Mouse (Mus musculus) forelimb bud, embryonic 11.5 days (tissue): Measurements from ENCODE around the gene Chpf2.

Experiments
- DNase-seq: peaks from one replicate; pipeline ENCODE4 v3.0.0-alpha.2; 2012; ENCODE audit warnings: low read depth, low spot score

The Chpf2 gene

DNA sequence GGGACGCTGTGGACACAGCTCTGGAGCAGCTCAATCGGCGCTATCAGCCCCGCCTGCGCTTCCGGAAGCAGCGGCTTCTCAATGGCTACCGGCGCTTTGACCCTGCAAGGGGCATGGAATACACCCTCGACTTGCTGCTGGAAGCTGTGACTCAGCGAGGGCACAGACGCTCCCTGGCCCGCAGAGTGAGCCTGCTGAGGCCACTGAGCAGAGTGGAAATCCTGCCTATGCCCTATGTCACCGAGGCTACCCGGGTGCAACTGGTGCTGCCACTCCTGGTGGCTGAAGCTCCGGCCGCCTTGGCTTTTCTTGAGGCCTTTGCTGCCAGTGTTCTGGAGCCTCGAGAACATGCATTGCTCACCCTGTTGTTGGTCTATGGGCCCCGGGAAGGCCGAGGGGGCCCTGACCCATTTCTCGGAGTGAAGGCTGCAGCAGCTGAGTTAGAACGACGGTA, 4.8 kb downstream of the Chpf2 start:
- no peak for DNase-seq

DNA sequence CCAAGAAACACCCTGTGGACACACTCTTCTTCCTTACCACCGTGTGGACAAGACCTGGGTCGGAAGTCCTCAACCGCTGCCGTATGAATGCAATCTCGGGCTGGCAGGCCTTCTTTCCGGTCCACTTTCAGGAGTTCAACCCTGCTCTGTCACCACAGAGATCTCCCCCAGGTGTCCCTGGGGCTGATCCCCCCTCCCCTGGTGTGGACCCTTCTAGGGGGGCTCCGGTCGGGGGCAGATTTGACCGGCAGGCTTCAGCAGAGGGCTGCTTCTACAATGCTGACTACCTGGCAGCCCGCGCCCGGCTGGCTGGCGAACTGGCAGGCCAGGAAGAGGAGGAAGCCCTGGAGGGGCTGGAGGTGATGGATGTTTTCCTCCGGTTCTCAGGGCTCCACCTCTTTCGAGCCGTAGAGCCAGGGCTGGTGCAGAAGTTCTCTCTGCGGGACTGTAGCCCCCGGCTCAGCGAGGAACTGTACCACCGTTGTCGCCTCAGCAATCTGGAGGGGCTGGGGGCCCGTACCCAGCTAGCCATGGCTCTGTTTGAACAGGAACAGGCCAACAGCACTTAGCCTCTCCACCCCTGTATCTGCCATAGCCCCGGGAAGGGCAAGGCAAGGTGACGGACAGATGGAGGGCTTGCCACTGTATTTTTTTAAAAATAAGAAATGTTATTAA, 5.4 kb downstream of the Chpf2 start:
- no peak for DNase-seq

DNA sequence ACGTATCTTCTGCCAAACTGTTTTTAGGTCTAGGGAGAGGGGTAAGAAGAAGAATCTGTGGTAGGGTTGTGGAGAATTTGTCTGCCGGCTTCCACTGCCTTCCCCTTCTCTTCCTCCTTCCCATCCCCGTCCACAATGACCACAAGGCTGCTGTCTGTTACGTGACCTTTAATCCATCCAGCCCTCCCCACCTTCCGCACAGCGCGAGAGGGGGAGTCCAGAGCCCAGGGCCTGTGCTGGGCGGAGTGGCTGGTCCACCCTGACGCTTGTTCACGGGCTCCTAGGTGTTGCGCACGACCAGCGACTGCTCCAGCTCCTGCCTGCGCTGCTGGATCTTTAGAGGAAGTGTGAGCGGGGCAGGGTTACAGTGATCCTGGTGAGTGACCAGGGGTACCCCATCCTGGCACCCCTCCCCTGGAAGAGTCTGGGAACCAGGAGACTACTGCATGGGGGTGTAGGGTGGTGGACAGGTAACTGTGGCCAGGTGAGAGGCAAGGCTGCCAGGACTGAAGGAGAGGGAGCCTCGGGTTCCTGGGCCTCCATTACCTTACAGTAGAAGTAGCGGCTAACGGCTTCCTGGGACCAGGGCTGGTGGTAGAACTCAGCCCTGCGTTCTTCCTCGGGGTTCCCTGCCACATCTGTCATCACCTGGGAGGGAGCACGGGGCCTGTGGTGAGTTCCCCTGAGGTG, 6.1 kb downstream of the Chpf2 start:
- no peak for DNase-seq

DNA sequence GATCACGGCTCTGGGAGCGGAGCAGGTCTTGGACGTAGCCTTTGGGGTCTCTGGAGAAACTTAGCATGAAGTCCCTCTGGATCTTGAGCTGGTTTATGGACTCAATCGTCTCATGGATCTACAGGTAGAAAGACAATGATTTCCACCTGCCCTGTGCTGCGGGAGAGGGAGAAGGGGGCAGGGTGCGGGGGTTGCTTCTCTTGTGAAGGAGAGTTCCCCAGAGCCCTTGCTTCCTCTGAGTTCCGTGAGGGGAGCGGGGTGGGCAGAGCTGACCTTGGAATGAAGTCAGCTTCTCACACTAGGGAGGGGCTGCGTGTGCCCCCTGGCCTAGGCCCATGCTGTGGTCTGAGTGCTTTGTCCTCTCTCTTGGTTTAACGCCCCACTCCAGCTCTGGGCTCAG, 6.7 kb downstream of the Chpf2 start:
- no peak for DNase-seq

DNA sequence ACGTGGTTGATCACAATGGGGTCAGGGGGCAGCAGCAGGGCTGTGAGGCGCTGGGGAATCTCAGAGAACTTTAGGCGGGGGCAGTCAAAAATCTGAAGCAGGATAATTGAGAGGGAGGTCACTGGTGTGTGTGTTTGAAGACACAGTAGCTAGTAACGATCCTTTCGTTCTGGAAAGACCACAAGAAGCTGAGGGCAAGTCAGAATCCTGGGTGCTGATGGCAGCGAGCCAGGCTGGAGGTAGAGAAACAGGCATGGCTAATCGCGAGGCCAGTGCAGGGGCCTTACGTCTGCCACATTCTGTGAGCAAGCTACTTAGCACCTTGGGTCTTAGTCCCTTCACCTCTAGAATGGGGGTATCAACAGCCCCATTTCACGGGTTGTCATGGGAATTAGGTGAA, 7.4 kb downstream of the Chpf2 start:
- DNase-seq: no peak

DNA sequence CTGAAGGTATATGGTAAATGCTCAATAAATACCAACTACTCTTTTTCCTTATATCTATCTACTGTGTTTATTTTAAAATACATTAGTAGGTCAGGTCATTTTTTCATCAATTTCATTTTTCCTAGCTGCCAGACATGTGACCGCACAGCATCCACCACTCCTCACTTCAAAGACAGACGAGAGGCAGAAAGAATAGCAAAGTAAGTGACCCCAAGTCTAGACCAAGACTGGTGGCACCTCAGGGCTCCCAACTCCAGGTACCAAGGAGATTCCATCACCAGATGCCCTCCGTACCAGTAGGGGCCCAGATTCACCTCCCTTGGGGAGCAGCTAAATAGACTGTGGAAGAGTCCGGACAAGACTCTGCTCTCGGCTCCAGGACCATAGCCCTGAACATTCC, 7.8 kb downstream of the Chpf2 start:
- DNase-seq: no peak

DNA sequence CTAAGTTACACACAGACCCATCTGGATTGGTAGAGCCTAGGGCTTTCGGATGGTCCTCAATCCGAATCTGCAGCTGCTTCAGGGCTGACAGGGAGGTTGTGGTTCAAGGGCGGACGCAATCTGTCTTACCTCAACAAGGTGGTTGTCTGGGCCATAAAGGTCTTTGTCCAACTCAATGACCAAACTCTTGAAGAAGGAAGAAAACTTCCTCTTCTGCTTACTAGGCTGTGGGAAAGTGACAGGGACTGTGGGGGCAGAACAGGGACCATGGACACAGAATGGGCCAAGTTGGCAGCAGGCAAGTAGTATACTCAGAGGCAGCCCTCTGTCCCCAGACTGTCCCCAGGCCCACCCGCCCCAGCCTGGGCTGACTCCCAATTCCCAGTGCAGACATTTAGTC, 8.7 kb downstream of the Chpf2 start:
- no peak for DNase-seq

DNA sequence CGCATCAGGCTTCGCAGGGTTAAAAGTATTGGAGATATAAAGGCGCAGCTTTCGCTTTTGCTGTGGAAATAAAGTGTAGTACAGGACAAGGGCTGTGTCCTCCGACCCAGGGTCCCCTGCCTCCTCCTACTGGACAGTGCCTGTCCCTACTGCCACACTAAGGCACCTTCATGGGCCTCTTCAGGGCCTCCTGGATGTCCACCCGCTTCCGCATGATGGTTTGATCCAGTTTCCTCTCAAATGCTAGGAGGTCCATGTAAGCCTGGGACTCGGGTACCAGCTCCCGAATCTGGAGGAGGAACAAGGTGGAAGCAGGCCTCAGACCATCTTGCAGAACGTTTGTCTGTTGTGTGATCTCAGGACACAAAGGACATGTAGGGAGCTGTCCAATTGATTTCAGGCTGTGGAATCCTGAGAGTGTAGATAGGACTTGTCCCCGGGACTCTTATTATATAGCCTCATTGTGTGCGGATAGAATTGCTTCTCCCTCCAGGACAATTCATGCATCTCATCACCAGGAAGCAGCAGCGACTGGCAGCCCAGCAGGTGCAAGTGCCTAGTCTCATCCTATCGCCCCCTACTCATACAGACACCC, 9.3 kb downstream of the Chpf2 start:
- no peak for DNase-seq

DNA sequence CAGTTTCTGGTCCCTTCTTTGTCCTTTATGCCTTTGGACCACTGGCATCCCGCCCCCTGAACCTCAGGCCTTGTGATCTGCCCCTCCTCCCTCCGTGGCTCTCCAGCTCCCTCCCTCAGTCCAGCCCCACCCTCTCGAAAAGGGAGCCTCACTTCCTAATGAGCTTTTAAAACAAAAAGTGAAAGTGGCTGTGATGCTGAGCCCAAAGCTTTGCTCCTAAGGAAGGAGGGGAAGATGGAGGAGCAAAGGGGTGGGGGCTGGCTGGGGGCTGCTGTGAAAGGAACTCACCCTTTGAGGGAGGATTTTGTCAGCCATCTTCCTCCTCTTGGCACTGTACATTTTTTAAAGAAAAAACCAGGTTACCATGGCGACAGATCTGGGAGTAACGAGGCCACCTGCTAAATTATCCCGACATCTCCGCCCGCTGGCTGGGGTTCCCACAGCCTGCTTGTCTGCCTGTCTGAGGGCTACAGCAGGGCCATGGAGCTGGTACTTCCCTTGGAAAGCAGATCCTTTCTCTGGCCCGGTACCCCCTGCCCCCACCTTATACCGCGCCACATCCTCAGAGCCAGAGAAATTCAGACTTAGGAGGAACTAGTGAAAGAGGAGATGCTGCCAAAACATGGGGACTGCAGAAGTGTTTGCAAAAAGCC, 10.1 kb downstream of the Chpf2 start:
- no peak for DNase-seq

DNA sequence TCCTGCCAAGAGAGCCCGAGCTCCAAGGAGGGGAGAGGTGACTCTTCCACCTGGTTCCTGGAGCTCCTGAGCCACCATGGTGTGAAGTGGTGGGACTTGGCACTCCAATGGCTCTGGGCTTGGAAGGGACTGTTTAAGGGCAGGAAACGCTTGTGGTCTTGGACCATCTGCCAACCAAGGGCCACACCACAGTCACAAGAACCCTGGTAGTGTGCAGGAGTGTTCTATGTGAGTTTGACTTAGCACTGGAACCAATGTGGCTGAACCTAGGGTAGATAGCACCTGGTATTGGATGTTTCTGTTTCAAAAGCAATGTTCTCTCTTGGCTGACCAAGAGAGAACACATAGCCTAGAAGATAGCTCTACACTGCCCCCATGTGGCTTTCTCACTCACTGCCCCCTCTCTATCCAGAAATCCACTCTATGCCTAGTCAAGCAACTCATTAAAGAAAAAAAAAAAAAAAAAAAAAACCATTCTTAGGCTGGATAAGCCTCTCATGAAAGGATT, 10.7 kb downstream of the Chpf2 start:
- DNase-seq: peak; percentile 84

DNA sequence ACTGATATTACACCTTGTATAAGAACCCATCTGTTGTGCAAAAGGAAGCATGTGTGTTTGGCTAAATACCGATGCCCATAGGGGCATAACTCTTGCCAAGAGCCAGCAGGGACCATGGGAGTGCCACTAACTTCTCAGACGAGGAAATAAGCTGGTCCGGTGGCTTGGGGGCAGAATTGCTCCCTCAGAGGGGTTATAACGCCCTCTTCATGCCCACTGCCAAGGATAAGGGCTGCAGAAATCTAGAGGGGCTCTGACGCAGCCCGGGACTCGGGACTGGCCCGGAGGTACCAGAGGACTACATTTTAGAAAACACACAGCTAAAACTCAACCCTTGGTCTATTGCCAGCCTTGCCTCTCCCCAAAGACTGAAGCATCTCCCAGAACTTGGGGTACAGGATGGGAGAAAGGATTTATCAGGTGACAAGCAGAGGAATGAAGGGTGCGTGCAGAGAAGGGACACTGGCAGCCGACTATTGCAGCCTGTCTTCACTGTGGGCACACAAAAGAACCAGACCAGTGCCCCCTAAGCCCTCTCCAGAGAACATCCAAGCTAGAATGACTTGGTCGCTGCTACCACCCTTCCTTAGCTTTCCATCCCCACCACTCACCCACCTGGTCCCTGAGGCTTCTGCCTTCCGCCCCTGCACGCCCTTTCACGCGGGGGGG, 11.5 kb downstream of the Chpf2 start:
- no peak for DNase-seq

DNA sequence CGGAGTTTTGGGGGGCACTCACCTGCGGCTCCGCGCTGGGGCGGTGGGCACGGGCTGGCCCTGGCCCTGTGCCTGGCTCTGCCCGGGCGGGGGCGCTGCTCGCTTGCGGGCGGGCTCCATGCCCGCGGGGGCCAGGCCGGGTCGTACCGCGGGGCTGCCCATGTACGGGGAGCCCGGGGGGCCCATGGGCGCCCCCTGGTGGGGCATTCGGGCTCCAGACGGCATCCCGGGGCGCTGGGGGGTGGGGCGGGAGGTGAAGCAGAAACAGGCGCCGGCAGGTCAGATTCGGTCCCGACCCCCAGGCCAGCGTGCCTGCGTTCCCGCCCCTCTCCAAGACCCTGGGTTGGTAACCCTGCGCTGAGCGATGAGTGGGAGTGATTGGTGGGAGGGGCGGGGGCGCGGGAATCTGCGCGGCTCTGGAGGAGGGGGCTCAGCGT, 12.0 kb downstream of the Chpf2 start:
- peak; percentile 55 for DNase-seq

DNA sequence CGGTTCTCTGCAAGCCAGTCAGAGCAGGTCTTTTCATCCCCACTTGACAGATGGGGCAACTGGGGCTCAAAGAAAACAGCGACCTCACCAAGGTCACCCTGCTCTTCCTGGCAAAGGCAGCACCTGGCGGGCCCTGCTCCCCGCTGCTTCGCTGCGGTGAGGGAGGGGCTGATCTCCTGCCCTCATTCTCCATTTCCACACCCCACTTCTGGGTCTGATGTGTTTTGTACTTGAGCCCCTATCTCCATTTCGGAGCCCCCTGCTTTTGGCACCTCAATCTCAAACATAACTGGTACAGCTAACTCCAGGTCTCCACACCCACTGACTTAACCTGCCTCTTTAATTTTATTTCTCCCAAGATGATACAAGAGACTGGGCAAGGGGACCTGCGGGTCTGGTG, 12.6 kb downstream of the Chpf2 start:
- DNase-seq: no peak

DNA sequence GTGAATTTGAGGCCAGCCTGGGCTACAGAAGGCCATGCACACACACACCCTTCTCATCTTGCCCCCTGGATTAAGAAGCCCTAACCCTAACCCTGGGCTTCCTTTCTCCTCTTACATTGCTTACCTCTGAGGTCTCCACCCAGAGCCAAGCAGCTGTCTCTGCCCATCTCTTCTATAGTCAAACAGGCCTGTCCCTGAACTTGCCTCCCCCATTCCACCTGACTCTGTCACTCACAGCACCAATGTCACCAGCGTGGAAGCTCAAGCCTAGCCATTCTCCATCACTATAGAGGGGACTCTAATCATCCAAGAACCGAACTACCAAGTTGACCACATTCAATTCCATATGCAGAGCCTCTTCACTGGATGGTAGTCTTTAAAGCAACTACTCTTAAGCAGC, 13.7 kb downstream of the Chpf2 start:
- DNase-seq: no peak

DNA sequence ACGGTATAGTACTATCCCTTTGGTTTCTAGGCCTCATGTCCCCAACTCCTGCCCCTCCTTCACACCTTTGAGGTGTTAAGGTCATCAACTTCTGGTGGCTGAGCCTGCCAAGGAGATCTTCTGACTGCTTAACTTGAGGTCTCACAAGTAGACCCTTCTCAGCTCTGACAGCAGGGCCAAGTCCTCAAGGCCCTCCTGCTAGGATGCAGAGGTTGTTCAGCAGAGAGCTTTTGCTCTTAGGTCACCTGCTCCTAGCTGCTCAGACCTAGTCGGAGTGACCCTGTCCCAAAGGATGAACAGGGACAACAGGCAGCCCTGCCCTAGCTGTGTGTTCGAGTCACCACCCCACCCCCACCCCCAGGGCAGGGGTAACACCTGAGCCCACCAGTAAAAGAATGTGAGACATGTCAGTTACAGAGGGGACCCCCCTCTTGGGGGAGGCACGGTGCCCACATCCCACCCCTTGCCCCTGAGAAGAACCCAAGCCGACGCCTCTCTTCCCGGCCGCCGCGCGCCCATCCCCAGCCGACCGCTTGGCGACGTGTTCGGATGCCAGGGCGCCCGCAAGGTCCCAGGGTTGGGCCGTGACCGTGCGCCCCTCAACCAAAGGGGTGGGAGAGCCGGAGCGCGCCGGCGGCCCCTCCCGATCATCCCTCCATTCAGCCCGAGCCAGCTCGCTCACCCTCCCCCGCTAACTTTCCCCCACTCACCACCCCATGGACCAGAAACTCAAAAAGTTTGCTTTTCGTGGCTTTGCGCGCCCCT, 14.7 kb downstream of the Chpf2 start:
- DNase-seq: no peak

DNA sequence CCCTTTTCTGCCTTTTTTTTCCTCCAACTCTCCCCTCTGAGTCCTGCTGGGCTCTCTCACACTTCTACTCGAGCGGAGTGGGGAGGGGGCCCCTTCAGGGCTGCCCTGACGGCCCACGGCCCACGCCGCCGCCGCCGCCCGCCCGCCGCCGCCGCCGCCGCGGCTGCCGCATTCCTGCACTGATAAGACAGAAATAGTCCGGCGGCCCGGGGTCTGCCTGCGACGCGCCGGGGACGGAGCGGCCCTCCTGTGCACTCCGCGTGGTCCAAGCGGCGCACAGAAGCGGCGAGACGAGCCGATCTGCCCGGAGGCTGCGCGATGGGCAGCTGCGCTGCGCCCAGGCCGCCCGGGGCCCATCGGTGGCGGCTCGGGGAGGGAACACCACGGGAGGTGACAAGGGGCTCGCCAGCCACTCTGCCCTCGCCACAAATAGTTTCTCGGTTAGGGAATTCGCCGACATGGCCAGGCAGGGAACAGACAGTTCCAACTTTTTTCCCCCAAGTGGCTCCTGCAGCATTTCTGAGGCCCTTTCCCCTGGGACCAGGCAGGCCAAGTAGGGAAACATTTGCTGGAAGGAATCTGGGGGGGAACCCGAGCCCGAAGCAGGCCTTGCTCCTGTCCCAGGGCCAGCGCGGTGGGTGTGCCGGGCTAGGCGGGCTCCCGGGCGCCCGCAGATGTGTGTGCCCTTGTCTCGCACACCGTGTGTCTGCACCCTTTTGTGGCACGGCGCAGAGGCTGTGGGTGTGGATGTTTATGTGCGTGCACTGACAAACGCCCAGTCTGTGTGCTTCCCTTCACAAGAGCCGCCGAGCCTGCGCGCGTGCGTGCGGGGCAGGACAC, 15.6 kb downstream of the Chpf2 start:
- no peak for DNase-seq

DNA sequence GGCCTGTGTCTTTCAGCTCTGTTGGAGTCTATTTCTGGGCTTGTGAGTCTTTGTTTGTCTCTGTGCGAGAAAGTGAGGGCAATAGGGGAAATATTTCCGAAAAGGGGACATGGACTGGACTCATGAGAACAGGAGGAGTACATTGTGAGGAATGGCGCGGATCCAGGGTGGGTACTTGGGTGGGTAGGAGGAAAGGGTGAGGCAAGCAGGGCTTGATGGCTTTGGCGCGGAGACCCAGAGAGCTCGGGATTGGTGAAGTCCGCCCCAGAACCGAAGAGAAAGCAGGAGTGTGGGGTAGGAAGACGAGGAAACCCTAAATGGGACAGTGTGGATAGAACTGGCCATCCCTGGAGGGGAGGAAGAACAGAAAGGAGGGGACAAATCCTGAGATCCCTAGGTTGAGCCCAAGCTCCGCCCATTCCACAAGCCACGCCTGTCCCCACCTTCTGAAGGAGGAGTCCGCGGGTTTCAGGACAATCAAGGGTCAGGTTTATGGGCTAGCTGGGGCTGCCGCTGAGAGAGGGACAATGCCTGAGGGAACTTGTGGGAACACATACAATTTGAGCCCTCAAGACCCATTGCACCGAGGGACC, 16.3 kb downstream of the Chpf2 start:
- DNase-seq: peak; percentile 73

DNA sequence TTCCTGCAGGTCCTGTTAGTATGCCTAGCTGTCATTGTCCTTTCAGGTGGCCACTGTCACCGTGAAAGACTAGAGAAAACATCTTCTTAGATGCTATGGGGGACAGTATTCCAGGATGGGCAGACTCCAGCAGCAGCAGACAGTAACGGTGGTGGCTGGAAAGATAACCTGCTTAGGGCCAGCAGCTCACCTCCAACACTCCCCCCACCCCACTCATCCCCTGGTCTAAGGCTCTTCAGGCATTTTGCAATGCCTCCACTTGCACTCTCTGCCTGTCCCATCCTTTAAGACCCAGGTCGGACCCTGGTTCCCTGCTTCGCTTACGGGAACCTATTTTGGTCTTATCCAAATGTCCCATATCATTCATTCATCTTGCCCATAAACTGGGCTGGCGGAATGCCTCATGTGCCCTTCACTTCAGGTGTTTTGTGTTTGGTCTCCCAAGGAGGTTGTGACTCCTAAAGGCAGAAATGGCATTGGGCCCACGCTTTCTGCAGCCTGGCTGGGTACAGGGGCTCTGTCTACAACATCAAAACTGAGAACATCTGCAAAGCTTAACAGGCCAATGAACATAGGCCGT, 17.0 kb downstream of the Chpf2 start:
- DNase-seq: no peak

DNA sequence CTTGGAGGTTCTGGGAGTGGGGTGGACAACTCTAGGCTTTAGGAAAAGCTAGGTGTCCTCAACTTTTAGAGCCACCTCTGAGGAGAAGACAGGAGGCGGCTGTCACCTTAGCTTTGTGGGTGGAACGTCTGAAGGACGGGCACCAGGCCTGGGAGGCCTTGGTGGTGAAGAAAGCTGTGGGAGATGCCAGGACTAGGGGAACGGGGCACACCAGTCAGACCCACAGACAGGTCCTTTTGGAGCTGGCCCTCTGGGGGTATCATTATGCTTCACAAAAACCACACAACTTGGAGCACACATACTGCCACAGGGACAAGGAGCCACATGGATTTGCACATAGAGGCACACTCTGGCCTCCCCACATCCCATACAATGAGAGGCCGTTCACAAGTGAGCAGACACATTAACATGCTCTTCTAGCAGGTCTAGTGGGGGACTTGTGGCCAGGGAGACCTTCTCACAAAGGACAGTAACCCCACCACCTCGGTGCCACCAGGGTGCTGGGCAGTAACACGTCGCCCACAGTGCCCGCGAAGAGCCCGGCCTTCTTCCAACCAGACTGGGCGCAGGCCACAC, 17.6 kb downstream of the Chpf2 start:
- no peak for DNase-seq
